Mouse (Mus musculus) liver, embryonic 11.5 days (tissue): ENCODE results near the gene Tmtc4. TPM values are rescaled to one million over a fixed set of nuclear protein-coding genes. Genes with fewer than 3 reads are reported as not detected.

Experiments used
- ATAC-seq: fragments of 200-750 bp; cut with Nextera tagmentation; replicated peaks from 2 replicates; pipeline ENCODE4 v1.8.0; 2017; ENCODE audit warnings: moderate number of reproducible peaks, mild to moderate bottlenecking, moderate TSS enrichment, moderate library complexity; ENCODE audit not compliant: low FRiP score
- DNase-seq: peaks from one replicate; pipeline ENCODE4 v3.0.0-alpha.2; 2017; ENCODE audit warnings: low spot score
- H3K27ac ChIP-seq: fragments of 300-500 bp; sonication (generic); 2 replicates; pipeline ENCODE4 v1.5.1; 2014; ENCODE audit warnings: mild to moderate bottlenecking, low read depth, low read length, control low read depth
- H3K27me3 ChIP-seq: fragments of 300-500 bp; sonication (generic); replicated peaks from 2 replicates; pipeline ENCODE4 v1.6.1; 2014; ENCODE audit warnings: low read length, mixed read lengths; ENCODE audit not compliant: control insufficient read depth, insufficient read depth
- H3K36me3 ChIP-seq: fragments of 300-500 bp; sonication (generic); 2 replicates; pipeline ENCODE4 v1.6.1; 2014; ENCODE audit warnings: mild to moderate bottlenecking, low read length, moderate library complexity, mixed read lengths; ENCODE audit not compliant: control insufficient read depth, insufficient read depth
- H3K4me1 ChIP-seq: fragments of 300-500 bp; sonication (generic); replicated peaks from 2 replicates; pipeline ENCODE4 v1.6.1; 2014; ENCODE audit warnings: low read length, mixed read lengths; ENCODE audit not compliant: control insufficient read depth, insufficient read depth
- H3K4me2 ChIP-seq: fragments of 300-500 bp; sonication (generic); 2 replicates; pipeline ENCODE4 v1.6.1; 2014; ENCODE audit warnings: mild to moderate bottlenecking, control low read depth, moderate library complexity
- H3K4me3 ChIP-seq: fragments of 300-500 bp; sonication (generic); 2 replicates; pipeline ENCODE4 v1.5.1; 2014; ENCODE audit warnings: low read depth, low read length, control low read depth
- H3K9ac ChIP-seq: fragments of 300-500 bp; sonication (generic); 2 replicates; pipeline ENCODE4 v1.6.1; 2014; ENCODE audit warnings: low read depth, low read length, control low read depth
- H3K9me3 ChIP-seq: fragments of 300-500 bp; sonication (generic); 2 replicates; pipeline ENCODE4 v1.6.1; 2016; ENCODE audit warnings: low read length, inconsistent platforms, mixed read lengths; ENCODE audit not compliant: control insufficient read depth
- WGBS: fragments of 180-500 bp; shearing (Covaris S2); extraction: QIAGEN DNeasy Blood & Tissue Kit; methylation state at CpG from one replicate; pipeline ENCODE4 v1.1.7; 2014; 5-methylcytosine and 5-hydroxymethylcytosine counted together
- polyA plus RNA-seq: library from polyadenylated mRNA; unstranded; fragments of >200 nt; fragmentation: Nextera tagmentation; extraction: Ambion mirVana; gene quantifications from 2 replicates; pipeline ENCODE4 v1.2.1, GENCODE M21; 2014

Tmtc4 gene
- polyA plus RNA-seq, 1 experiment from 2014 or later: 8.3 TPM

DNA sequence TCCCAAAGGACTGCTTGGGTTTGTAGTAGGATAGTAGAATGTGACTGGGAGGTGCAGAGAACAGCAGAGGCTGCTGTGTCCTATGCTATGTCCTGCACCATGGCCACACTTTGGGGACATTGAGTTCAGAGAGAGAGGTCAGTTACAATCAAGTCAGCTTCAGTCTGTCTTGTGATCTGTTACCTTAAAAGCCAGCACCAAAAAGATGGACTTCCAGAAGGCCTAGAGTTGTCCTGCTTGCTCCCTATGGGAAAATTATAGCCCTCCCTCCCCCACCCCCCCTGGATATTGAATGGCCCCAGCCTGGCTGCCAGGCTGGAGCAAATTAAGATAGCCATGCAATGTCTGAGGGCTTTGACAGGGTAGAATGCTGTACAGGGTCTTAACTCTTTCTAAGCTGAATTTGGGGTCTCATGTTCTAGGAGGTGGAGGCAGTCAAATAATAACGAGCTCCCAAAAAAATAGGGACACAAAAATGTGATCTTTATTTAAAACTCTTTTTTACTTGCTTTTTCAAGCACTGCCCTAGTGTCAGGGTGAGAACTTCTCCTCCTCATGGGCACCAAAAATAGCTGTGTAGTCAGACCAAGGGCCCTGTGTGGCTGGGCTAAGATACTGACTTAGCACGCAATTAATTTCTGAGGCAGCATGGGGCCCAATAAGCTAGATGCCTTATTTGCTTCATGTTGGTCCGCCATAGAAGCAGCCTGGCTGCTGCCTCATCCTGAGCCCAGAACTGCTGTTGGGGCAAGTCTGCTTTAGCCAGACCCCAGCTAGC lies 95.9 kb downstream of the Tmtc4 start:
- no peaks in the 10 kb centered on the region; the same call in 1 of the 2 replicates for H3K36me3 ChIP-seq
- no peak overlapping the region for H3K4me3 ChIP-seq
- no peaks in the 10 kb centered on the region for H3K4me1 ChIP-seq

DNA sequence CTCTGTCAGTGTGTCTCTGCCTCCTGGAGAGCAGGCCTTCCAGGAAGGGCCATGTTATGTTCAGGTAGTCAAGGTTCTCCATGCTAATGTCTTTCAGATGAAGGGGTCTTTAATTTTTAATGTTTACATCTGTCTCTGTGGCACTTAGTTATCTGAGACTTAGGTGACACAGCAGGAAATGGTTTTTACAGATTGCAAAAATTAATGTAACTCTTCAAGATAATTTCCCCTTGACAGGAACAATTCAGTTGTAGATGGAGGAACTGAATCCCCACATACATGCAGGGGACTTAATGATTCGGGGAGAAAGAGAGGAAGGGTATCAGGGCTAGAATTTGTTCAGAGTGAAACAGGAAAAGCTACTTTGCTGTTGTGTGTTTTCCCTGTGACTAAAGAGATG lies 96.6 kb downstream of the Tmtc4 start:
- H3K4me3 ChIP-seq: no peak overlapping the region
- no peaks in the 10 kb centered on the region for H3K27me3 ChIP-seq
- no peak overlapping the region for H3K9ac ChIP-seq
- ATAC-seq: no peak
- no peaks in the 10 kb centered on the region for H3K9me3 ChIP-seq
- no peaks in the 10 kb centered on the region; the same call in 1 of the 2 replicates for H3K36me3 ChIP-seq
- no peak overlapping the region for H3K4me2 ChIP-seq
- H3K4me1 ChIP-seq: no peaks in the 10 kb centered on the region
- no peak for DNase-seq
- no peak overlapping the region for H3K27ac ChIP-seq
- 64% methylated on average over 1 of the region's 1 CpGs for WGBS

More for the DNA sequence above, 95.9 kb downstream of the Tmtc4 start:
- WGBS: 90% methylated on average over 3 of the region's 3 CpGs
- Histone ChIP-seq H3K27ac (no peak overlapping the region), H3K27me3 (no peaks in the 10 kb centered on the region), H3K9ac (no peak overlapping the region), H3K4me2 (no peak overlapping the region), H3K9me3 (no peaks in the 10 kb centered on the region)
- ATAC-seq: no peak
- DNase-seq: no peak

DNA sequence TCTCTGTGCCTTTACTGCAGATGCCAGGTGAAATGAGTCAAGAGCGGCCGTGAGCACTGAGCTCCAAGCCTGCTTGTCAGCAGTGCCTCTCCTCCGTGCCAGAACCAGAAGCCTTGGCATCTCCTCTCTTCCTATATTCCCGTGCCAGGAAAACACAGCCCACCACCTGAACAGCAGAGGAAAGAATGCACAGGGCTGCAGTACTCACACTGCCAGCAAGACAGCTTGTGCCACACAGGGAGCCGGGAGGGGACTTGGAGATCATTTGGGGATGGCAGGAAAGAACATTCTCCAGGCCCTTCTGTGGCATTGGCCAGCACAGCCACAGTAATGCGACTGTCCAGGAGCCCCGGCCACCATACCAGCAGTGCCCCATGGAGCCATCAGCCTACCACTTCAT lies 97.9 kb downstream of the Tmtc4 start:
- Histone ChIP-seq H3K36me3 (no peaks in the 10 kb centered on the region; the same call in 1 of the 2 replicates), H3K27me3 (no peaks in the 10 kb centered on the region), H3K4me2 (no peak overlapping the region), H3K4me3 (no peak overlapping the region), H3K9me3 (no peaks in the 10 kb centered on the region), H3K4me1 (no peaks in the 10 kb centered on the region), H3K27ac (no peak overlapping the region), H3K9ac (no peak overlapping the region)
- ATAC-seq (no peak), DNase-seq (no peak)
- WGBS: 92% methylated on average over 7 of the region's 7 CpGs

- Histone ChIP-seq H3K9ac (no peak overlapping the region), H3K9me3 (no peaks in the 10 kb centered on the region), H3K4me1 (no peaks in the 10 kb centered on the region), H3K4me3 (no peak overlapping the region), H3K36me3 (no peaks in the 10 kb centered on the region), H3K27me3 (no peaks in the 10 kb centered on the region), H3K27ac (no peak overlapping the region), H3K4me2 (no peak overlapping the region)
- DNase-seq (no peak), ATAC-seq (no peak)
- WGBS: 68% methylated on average over 10 of the region's 10 CpGs
These were observed 99.8 kb downstream of the Tmtc4 start for GRCm38 (mm10) chr14:122883821-122884584.

DNA sequence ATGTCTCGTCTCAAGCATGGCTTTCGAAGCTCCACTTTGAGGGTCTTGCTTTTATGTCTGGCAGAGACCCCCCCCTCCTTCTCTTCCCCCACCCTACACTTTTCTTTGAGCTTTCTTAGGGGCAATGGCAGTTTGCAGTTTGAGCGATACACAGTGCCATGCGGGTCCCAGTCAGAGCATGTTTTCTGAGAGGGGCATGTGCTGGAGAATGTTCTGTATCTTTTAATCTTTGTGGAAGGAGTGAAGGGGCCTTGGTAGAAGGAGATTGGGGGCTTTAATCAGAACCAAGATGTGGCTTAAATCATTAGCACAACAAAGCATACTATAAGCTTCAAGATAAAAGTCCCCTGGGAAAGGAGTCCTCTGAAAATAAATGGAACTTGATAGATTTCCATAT lies 100.4 kb downstream of the Tmtc4 start:
- no peaks in the 10 kb centered on the region for H3K27me3 ChIP-seq
- H3K36me3 ChIP-seq: no peaks in the 10 kb centered on the region
- DNase-seq: no peak
- H3K9ac ChIP-seq: no peak overlapping the region
- 79% methylated on average over 4 of the region's 4 CpGs for WGBS
- H3K27ac ChIP-seq: no peak overlapping the region
- H3K4me3 ChIP-seq: no peak overlapping the region
- no peak for ATAC-seq
- no peaks in the 10 kb centered on the region for H3K9me3 ChIP-seq
- no peak overlapping the region for H3K4me2 ChIP-seq
- no peaks in the 10 kb centered on the region for H3K4me1 ChIP-seq

- Histone ChIP-seq H3K4me2 (no peak overlapping the region), H3K27ac (no peak overlapping the region), H3K9ac (no peak overlapping the region), H3K4me1 (no peaks in the 10 kb centered on the region), H3K27me3 (no peaks in the 10 kb centered on the region), H3K9me3 (no peaks in the 10 kb centered on the region), H3K36me3 (no peaks in the 10 kb centered on the region), H3K4me3 (no peak overlapping the region)
- DNase-seq (no peak), ATAC-seq (no peak)
- WGBS: 83% methylated on average over 7 of the region's 7 CpGs
These were observed 100.9 kb downstream of the Tmtc4 start for GRCm38 (mm10) chr14:122882795-122883409.

GRCm38 (mm10) chr14:122882201-122882639 lies 101.6 kb downstream of the Tmtc4 start:
- WGBS: 86% methylated on average over 9 of the region's 9 CpGs
- Histone ChIP-seq H3K4me2 (no peak overlapping the region), H3K27me3 (no peaks in the 10 kb centered on the region), H3K9me3 (no peaks in the 10 kb centered on the region), H3K9ac (no peak overlapping the region), H3K27ac (no peak overlapping the region), H3K36me3 (no peaks in the 10 kb centered on the region), H3K4me1 (no peaks in the 10 kb centered on the region), H3K4me3 (no peak overlapping the region)
- no peak for DNase-seq
- ATAC-seq: no peak

GRCm38 (mm10) chr14:122881699-122882098 lies 102.1 kb downstream of the Tmtc4 start:
- no peak for DNase-seq
- Histone ChIP-seq H3K9me3 (no peaks in the 10 kb centered on the region), H3K27ac (no peak overlapping the region), H3K4me3 (no peak overlapping the region), H3K4me1 (no peaks in the 10 kb centered on the region), H3K27me3 (no peaks in the 10 kb centered on the region), H3K9ac (no peak overlapping the region), H3K4me2 (no peak overlapping the region), H3K36me3 (no peaks in the 10 kb centered on the region)
- 71% methylated on average over 2 of the region's 2 CpGs for WGBS
- no peak for ATAC-seq
